Mouse (Mus musculus) hematopoietic stem cell, adult 5-6 weeks (primary cell): ENCODE results near the gene R3hdm1. TPM values are rescaled to one million over a fixed set of nuclear protein-coding genes. Genes with fewer than 3 reads are reported as not detected.
A peak's percentile ranks its signal among the peaks of the same experiment; 100 is the strongest.
"Not testable (repeated sequence)": the region's sequence is repeated elsewhere in the genome, so short reads cannot be mapped to it uniquely, and the experiment has no call there.

Experiments
- ATAC-seq, 2 experiments: fragments of 125-278 bp in 1 of 2; replicated peaks in 1 of 2; 2 replicates each; pipeline ENCODE4 v1.8.0; 2016 to 2017; ENCODE audit warnings: inconsistent platforms in 2 of 2, mild to moderate bottlenecking in 2 of 2, moderate number of reproducible peaks in 2 of 2, low read depth in 1 of 2, moderate TSS enrichment in 1 of 2; ENCODE audit not compliant: low FRiP score in 2 of 2, poor library complexity in 2 of 2, severe bottlenecking in 2 of 2, insufficient read depth in 1 of 2, low TSS enrichment in 1 of 2
- total RNA-seq: library from RNA; stranded (forward); fragments of 172-1452, 232-1000 nt; gene quantifications from 2 replicates; pipeline ENCODE4 v1.2.3, GENCODE M21; 2017

Gene R3hdm1
- total RNA-seq, 1 experiment from 2014 or later = 68.8 TPM

GRCm38 (mm10) chr1:128098309-128098708 is 4.8 kb upstream of the R3hdm1 start:
- ATAC-seq = no peak

- peak; percentile 35 to 51 for ATAC-seq
These were observed 855 bp upstream of the R3hdm1 start for GRCm38 (mm10) chr1:128102251-128102640.

GRCm38 (mm10) chr1:128103520-128104088 is 503 bp downstream of the R3hdm1 start:
- peak in 1 of 2 experiments; percentile 18; a peak in 2 of 4 replicates for ATAC-seq

GRCm38 (mm10) chr1:128120913-128121627 is 18.0 kb downstream of the R3hdm1 start:
- ATAC-seq = no peak

- ATAC-seq = not testable (repeated sequence)
These were observed 33.1 kb downstream of the R3hdm1 start for GRCm38 (mm10) chr1:128136222-128136621.

- ATAC-seq = no peak; a peak in 1 of 4 replicates
These were observed 37.9 kb downstream of the R3hdm1 start for GRCm38 (mm10) chr1:128141039-128141438.

- ATAC-seq = no peak
These were observed 38.6 kb downstream of the R3hdm1 start for GRCm38 (mm10) chr1:128141737-128142136.

- no peak for ATAC-seq
These were observed 63.9 kb downstream of the R3hdm1 start for GRCm38 (mm10) chr1:128166956-128167355.

- no peak for ATAC-seq
These were observed 67.0 kb downstream of the R3hdm1 start for GRCm38 (mm10) chr1:128170104-128170503.

GRCm38 (mm10) chr1:128191426-128191825 is 88.3 kb downstream of the R3hdm1 start:
- ATAC-seq = no peak

- ATAC-seq = no peak
These were observed 89.3 kb downstream of the R3hdm1 start for GRCm38 (mm10) chr1:128192369-128192768.

GRCm38 (mm10) chr1:128194011-128194410 is 90.9 kb downstream of the R3hdm1 start:
- no peak for ATAC-seq

- no peak for ATAC-seq
These were observed 94.3 kb downstream of the R3hdm1 start for GRCm38 (mm10) chr1:128197353-128197752.

- ATAC-seq = no peak
These were observed 110.2 kb downstream of the R3hdm1 start for GRCm38 (mm10) chr1:128213261-128213660.

GRCm38 (mm10) chr1:128221886-128222285 is 118.8 kb downstream of the R3hdm1 start:
- ATAC-seq = no peak

- no peak for ATAC-seq
These were observed 120.2 kb downstream of the R3hdm1 start for GRCm38 (mm10) chr1:128223304-128223703.

- no peak for ATAC-seq
These were observed 132.1 kb downstream of the R3hdm1 start for GRCm38 (mm10) chr1:128235181-128235580.

- ATAC-seq = no peak
These were observed 140.5 kb downstream of the R3hdm1 start, which contains the start of gene Ubxn4 for GRCm38 (mm10) chr1:128243627-128243995. TSS of gene Ubxn4 (plus strand) at chr1:128243964.
